Mouse (Mus musculus) induced T-regulatory cell, adult 2 months (primary cell): Measurements from ENCODE around the gene Bicdl1.

Source experiments
- DNase-seq: peaks from one replicate; pipeline ENCODE4 v3.0.0-alpha.2; 2012; ENCODE audit warnings: low read depth

Gene Bicdl1

GRCm38 (mm10) chr5:115726019-115726418 lies 5.4 kb downstream of the Bicdl1 start:
- no peak for DNase-seq

- no peak for DNase-seq
Measured at GRCm38 (mm10) chr5:115724422-115724821, 7.0 kb downstream of the Bicdl1 start.

- DNase-seq: no peak
Measured at GRCm38 (mm10) chr5:115722188-115722959, 9.0 kb downstream of the Bicdl1 start.

GRCm38 (mm10) chr5:115720761-115721160 lies 10.7 kb downstream of the Bicdl1 start:
- DNase-seq: no peak

- DNase-seq: no peak
Measured at GRCm38 (mm10) chr5:115717693-115718092, 13.7 kb downstream of the Bicdl1 start.

- DNase-seq: peak; percentile 49
Measured at GRCm38 (mm10) chr5:115717106-115717505, 14.3 kb downstream of the Bicdl1 start.

- DNase-seq: peak; percentile 82
Measured at GRCm38 (mm10) chr5:115716426-115716825, 15.0 kb downstream of the Bicdl1 start.

GRCm38 (mm10) chr5:115714761-115715160 lies 16.7 kb downstream of the Bicdl1 start:
- peak; percentile 52 for DNase-seq

- DNase-seq: peak; percentile 67
Measured at GRCm38 (mm10) chr5:115712487-115712886, 18.9 kb downstream of the Bicdl1 start.

- DNase-seq: peak; percentile 83
Measured at GRCm38 (mm10) chr5:115711636-115712419, 19.6 kb downstream of the Bicdl1 start.

- peak; percentile 59 for DNase-seq
Measured at GRCm38 (mm10) chr5:115710171-115710570, 21.2 kb downstream of the Bicdl1 start.

- DNase-seq: no peak
Measured at GRCm38 (mm10) chr5:115708930-115709329, 22.5 kb downstream of the Bicdl1 start.

- no peak for DNase-seq
Measured at GRCm38 (mm10) chr5:115701981-115702380, 29.4 kb downstream of the Bicdl1 start.

- DNase-seq: no peak
Measured at GRCm38 (mm10) chr5:115701215-115701614, 30.2 kb downstream of the Bicdl1 start.

GRCm38 (mm10) chr5:115696811-115697210 lies 34.6 kb downstream of the Bicdl1 start:
- no peak for DNase-seq

- peak; percentile 19 for DNase-seq
Measured at GRCm38 (mm10) chr5:115695191-115695770, 36.1 kb downstream of the Bicdl1 start.

GRCm38 (mm10) chr5:115693271-115693670 lies 38.1 kb downstream of the Bicdl1 start:
- DNase-seq: peak; percentile 47

GRCm38 (mm10) chr5:115686716-115687115 lies 44.7 kb downstream of the Bicdl1 start:
- DNase-seq: no peak

- DNase-seq: no peak
Measured at GRCm38 (mm10) chr5:115685126-115685525, 46.3 kb downstream of the Bicdl1 start.

GRCm38 (mm10) chr5:115671846-115672245 lies 59.6 kb downstream of the Bicdl1 start:
- no peak for DNase-seq

GRCm38 (mm10) chr5:115670406-115670805 lies 61.0 kb downstream of the Bicdl1 start:
- DNase-seq: no peak

- no peak for DNase-seq
Measured at GRCm38 (mm10) chr5:115669974-115670373, 61.4 kb downstream of the Bicdl1 start.

- DNase-seq: no peak
Measured at GRCm38 (mm10) chr5:115668986-115669385, 62.4 kb downstream of the Bicdl1 start.
